Mouse (Mus musculus): ENCODE data around the gene Tmem203. TPM values are rescaled to one million over a fixed set of nuclear protein-coding genes. Genes with fewer than 3 reads are reported as not detected.

The Tmem203 gene
- polyA plus RNA-seq, 1 experiment from 2014 or later, result 11.2 TPM

GRCm38 (mm10) chr2:25273010-25273409 lies 17.8 kb downstream of the Tmem203 start:
- WGBS, result 45% methylated on average over 16 of the region's 16 CpGs
- Histone ChIP-seq H3K4me2 (ENCODE audit: low read depth, low read length) (peak overlapping the region; percentile 95), H3K27ac (ENCODE audit: low read depth, low read length) (no peak overlapping the region; the same call in 1 of the 2 replicates), H3K9ac (replicated peaks; ENCODE audit: low read depth, low read length) (peak overlapping the region; percentile 76), H3K9me3 (ENCODE audit: control insufficient read depth, low read length) (no peaks in the 10 kb centered on the region), H3K27me3 (ENCODE audit: control insufficient read depth, insufficient read depth, low read length) (no peaks in the 10 kb centered on the region), H3K36me3 (ENCODE audit: control insufficient read depth, insufficient read depth, low read length) (peaks cover 45% of the 10 kb centered on the region), H3K4me3 (ENCODE audit: low read depth, low read length) (peak overlapping the region; percentile 86), H3K4me1 (ENCODE audit: control insufficient read depth, insufficient read depth, low read length) (peaks cover 22% of the 10 kb centered on the region)
- ATAC-seq (ENCODE audit: low read depth), result 0 out of 2 replicates have a peak, but pooled peaks have one; percentile 1

- 69% methylated on average over 13 of the region's 13 CpGs for WGBS
- peak; percentile 50; the same call in 1 of the 2 replicates for ATAC-seq (ENCODE audit: low read depth)
- H3K36me3 ChIP-seq (ENCODE audit: control insufficient read depth, insufficient read depth, low read length), result peaks cover 71% of the 10 kb centered on the region
These were observed 24.0 kb downstream of the Tmem203 start for GRCm38 (mm10) chr2:25278928-25279882.

GRCm38 (mm10) chr2:25285551-25285950 lies 30.3 kb downstream of the Tmem203 start:
- Histone ChIP-seq H3K4me2 (ENCODE audit: low read depth, low read length) (no peak overlapping the region), H3K9ac (replicated peaks; ENCODE audit: low read depth, low read length) (no peak overlapping the region), H3K9me3 (ENCODE audit: control insufficient read depth, low read length) (no peaks in the 10 kb centered on the region), H3K4me3 (ENCODE audit: low read depth, low read length) (no peak overlapping the region), H3K27ac (ENCODE audit: low read depth, low read length) (no peak overlapping the region), H3K27me3 (ENCODE audit: control insufficient read depth, insufficient read depth, low read length) (peaks cover 25% of the 10 kb centered on the region), H3K4me1 (ENCODE audit: control insufficient read depth, insufficient read depth, low read length) (peaks cover 7% of the 10 kb centered on the region), H3K36me3 (ENCODE audit: control insufficient read depth, insufficient read depth, low read length) (peaks cover 35% of the 10 kb centered on the region)
- no peak for ATAC-seq (ENCODE audit: low read depth)
- 98% methylated on average over 2 of the region's 2 CpGs for WGBS

More at GRCm38 (mm10) chr2:25278928-25279882, 24.0 kb downstream of the Tmem203 start:
- Histone ChIP-seq H3K9ac (replicated peaks; ENCODE audit: low read depth, low read length) (no peak overlapping the region), H3K4me1 (ENCODE audit: control insufficient read depth, insufficient read depth, low read length) (no peaks in the 10 kb centered on the region), H3K9me3 (ENCODE audit: control insufficient read depth, low read length) (no peaks in the 10 kb centered on the region), H3K4me3 (ENCODE audit: low read depth, low read length) (no peak overlapping the region), H3K27ac (ENCODE audit: low read depth, low read length) (no peak overlapping the region), H3K4me2 (ENCODE audit: low read depth, low read length) (no peak overlapping the region), H3K27me3 (ENCODE audit: control insufficient read depth, insufficient read depth, low read length) (no peaks in the 10 kb centered on the region)

GRCm38 (mm10) chr2:25286314-25286713 lies 31.1 kb downstream of the Tmem203 start:
- peaks cover 13% of the 10 kb centered on the region for H3K4me1 ChIP-seq (ENCODE audit: control insufficient read depth, insufficient read depth, low read length)
- peaks cover 32% of the 10 kb centered on the region for H3K36me3 ChIP-seq (ENCODE audit: control insufficient read depth, insufficient read depth, low read length)
- no peak overlapping the region for H3K4me3 ChIP-seq (ENCODE audit: low read depth, low read length)
- 95% methylated on average over 1 of the region's 1 CpGs for WGBS
- H3K27me3 ChIP-seq (ENCODE audit: control insufficient read depth, insufficient read depth, low read length), result peaks cover 32% of the 10 kb centered on the region
- H3K9me3 ChIP-seq (ENCODE audit: control insufficient read depth, low read length), result no peaks in the 10 kb centered on the region
- no peak overlapping the region for H3K27ac ChIP-seq (ENCODE audit: low read depth, low read length)
- no peak overlapping the region for H3K4me2 ChIP-seq (ENCODE audit: low read depth, low read length)
- no peak for ATAC-seq (ENCODE audit: low read depth)
- H3K9ac ChIP-seq (replicated peaks; ENCODE audit: low read depth, low read length), result no peak overlapping the region

GRCm38 (mm10) chr2:25286837-25287636 lies 31.8 kb downstream of the Tmem203 start:
- H3K36me3 ChIP-seq (ENCODE audit: control insufficient read depth, insufficient read depth, low read length), result peaks cover 27% of the 10 kb centered on the region
- H3K27me3 ChIP-seq (ENCODE audit: control insufficient read depth, insufficient read depth, low read length), result peaks cover 39% of the 10 kb centered on the region
- no peak overlapping the region for H3K27ac ChIP-seq (ENCODE audit: low read depth, low read length)
- no peak for ATAC-seq (ENCODE audit: low read depth)
- peaks cover 13% of the 10 kb centered on the region for H3K4me1 ChIP-seq (ENCODE audit: control insufficient read depth, insufficient read depth, low read length)
- H3K4me2 ChIP-seq (ENCODE audit: low read depth, low read length), result no peak overlapping the region
- whole genome bisulfite sequencing, result 52% methylated on average over 7 of the region's 7 CpGs
- H3K9ac ChIP-seq (replicated peaks; ENCODE audit: low read depth, low read length), result no peak overlapping the region
- H3K4me3 ChIP-seq (ENCODE audit: low read depth, low read length), result no peak overlapping the region
- H3K9me3 ChIP-seq (ENCODE audit: control insufficient read depth, low read length), result no peaks in the 10 kb centered on the region

- Histone ChIP-seq H3K27ac (ENCODE audit: low read depth, low read length) (no peak within 1 kb of the TSS), H3K27me3 (ENCODE audit: control insufficient read depth, insufficient read depth, low read length) (peaks cover 47% of the 10 kb centered on the region), H3K4me2 (ENCODE audit: low read depth, low read length) (no peak within 1 kb of the TSS), H3K4me1 (ENCODE audit: control insufficient read depth, insufficient read depth, low read length) (peaks cover 18% of the 10 kb centered on the region), H3K4me3 (ENCODE audit: low read depth, low read length) (no peak within 1 kb of the TSS), H3K9ac (replicated peaks; ENCODE audit: low read depth, low read length) (no peak within 1 kb of the TSS), H3K36me3 (ENCODE audit: control insufficient read depth, insufficient read depth, low read length) (peaks cover 18% of the 10 kb centered on the region), H3K9me3 (ENCODE audit: control insufficient read depth, low read length) (no peaks in the 10 kb centered on the region)
- no peak for ATAC-seq (ENCODE audit: low read depth)
- WGBS, result 90% methylated on average over 6 of the region's 6 CpGs
These were observed 32.8 kb downstream of the Tmem203 start, which contains the start of gene Tmem210 for GRCm38 (mm10) chr2:25287927-25288649. Tmem210 (plus strand) TSS chr2:25288145.

GRCm38 (mm10) chr2:25288734-25289345 lies 33.6 kb downstream of the Tmem203 start:
- 81% methylated on average over 7 of the region's 7 CpGs for WGBS
- ATAC-seq (ENCODE audit: low read depth), result no peak
- H3K4me1 ChIP-seq (ENCODE audit: control insufficient read depth, insufficient read depth, low read length), result peaks cover 18% of the 10 kb centered on the region
- no peak overlapping the region for H3K9ac ChIP-seq (replicated peaks; ENCODE audit: low read depth, low read length)
- peaks cover 15% of the 10 kb centered on the region for H3K36me3 ChIP-seq (ENCODE audit: control insufficient read depth, insufficient read depth, low read length)
- no peaks in the 10 kb centered on the region for H3K9me3 ChIP-seq (ENCODE audit: control insufficient read depth, low read length)
- H3K27ac ChIP-seq (ENCODE audit: low read depth, low read length), result no peak overlapping the region
- H3K4me2 ChIP-seq (ENCODE audit: low read depth, low read length), result no peak overlapping the region
- H3K27me3 ChIP-seq (ENCODE audit: control insufficient read depth, insufficient read depth, low read length), result peaks cover 52% of the 10 kb centered on the region
- no peak overlapping the region for H3K4me3 ChIP-seq (ENCODE audit: low read depth, low read length)

GRCm38 (mm10) chr2:25289651-25290050 lies 34.4 kb downstream of the Tmem203 start, which contains the start of gene Lrrc26:
Lrrc26 (plus strand) TSS chr2:25289915.
- no peak within 1 kb of the TSS for H3K27ac ChIP-seq (ENCODE audit: low read depth, low read length)
- peak within 1 kb of the TSS; percentile 15 for H3K4me3 ChIP-seq (ENCODE audit: low read depth, low read length)
- no peaks in the 10 kb centered on the region for H3K9me3 ChIP-seq (ENCODE audit: control insufficient read depth, low read length)
- H3K4me1 ChIP-seq (ENCODE audit: control insufficient read depth, insufficient read depth, low read length), result peaks cover 18% of the 10 kb centered on the region
- peak within 1 kb of the TSS; percentile 21 for H3K9ac ChIP-seq (replicated peaks; ENCODE audit: low read depth, low read length)
- 11% methylated on average over 11 of the region's 11 CpGs for WGBS
- H3K36me3 ChIP-seq (ENCODE audit: control insufficient read depth, insufficient read depth, low read length), result peaks cover 12% of the 10 kb centered on the region
- no peak for ATAC-seq (ENCODE audit: low read depth)
- H3K27me3 ChIP-seq (ENCODE audit: control insufficient read depth, insufficient read depth, low read length), result peaks cover 52% of the 10 kb centered on the region
- H3K4me2 ChIP-seq (ENCODE audit: low read depth, low read length), result peak within 1 kb of the TSS; percentile 41

All from neural tube, embryonic 14.5 days (tissue).